Comparison of ENCODE assay signal across 30 mouse cellular contexts in the genomic region with DNA sequence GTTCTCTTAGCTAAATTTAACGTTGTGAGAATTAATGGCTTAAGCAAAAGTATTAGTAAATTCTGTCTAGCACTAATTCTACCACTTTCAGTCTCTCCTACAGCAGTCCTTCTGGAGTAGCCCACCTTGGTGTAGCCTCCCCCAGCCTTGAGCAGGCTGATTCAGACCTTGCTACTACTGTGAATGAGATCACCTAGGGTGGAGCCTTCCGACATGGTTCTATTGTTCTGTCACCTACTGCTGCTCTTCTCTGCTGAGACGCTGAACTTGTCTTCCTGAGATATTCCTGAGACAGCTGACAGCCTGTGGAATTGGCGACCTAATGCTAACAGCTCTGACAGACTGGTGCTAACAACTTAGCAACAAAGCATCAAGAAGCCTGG. TPM values are rescaled to one million over a fixed set of nuclear protein-coding genes. Genes with fewer than 3 reads are reported as not detected.
DNase-seq lines count a peak whose midpoint lies in the region; ATAC-seq and TF ChIP-seq lines count a peak whose summit lies in the region.
"Had no signal": no experiment of that assay in that cellular context is flagged by ENCODE, and none has a peak within 500 bp of the region (broad histone marks: within the 10 kb centered on the region; RNA-seq: fewer than 3 reads in every experiment).

No protein-coding gene starts in this region.

- H3K4me3 ChIP-seq in heart, embryonic 11.5 days (ENCODE audit: low read depth, low read length), result no peak overlapping the region
- H3K4me3 ChIP-seq in limb, embryonic 11.5 days (ENCODE audit: low read depth, low read length), result no peak overlapping the region
- H3K4me3 ChIP-seq in limb, embryonic 10.5 days, result no peak overlapping the region
- no peak overlapping the region for H3K4me3 ChIP-seq in small intestine, adult 2 months (ENCODE audit: low read depth, low read length)
- H3K4me3 ChIP-seq: forebrain, embryonic 12.5 days; liver, embryonic 12.5 days; midbrain, embryonic 15.5 days; myocyte had no signal

- H3K9me3 ChIP-seq in heart, embryonic 11.5 days (replicated peaks; ENCODE audit: control insufficient read depth, low read length), result no peaks in the 10 kb centered on the region
- H3K9me3 ChIP-seq in limb, embryonic 11.5 days (ENCODE audit: control insufficient read depth, low read length), result no peaks in the 10 kb centered on the region
- no peaks in the 10 kb centered on the region for H3K9me3 ChIP-seq in limb, embryonic 10.5 days (replicated peaks)
- H3K9me3 ChIP-seq: forebrain, embryonic 12.5 days; liver, embryonic 12.5 days; midbrain, embryonic 15.5 days had no signal

- no peak overlapping the region; the same call in 1 of the 2 replicates for H3K4me2 ChIP-seq in heart, embryonic 11.5 days
- H3K4me2 ChIP-seq in limb, embryonic 11.5 days (ENCODE audit: low read depth, severe bottlenecking), result no peak overlapping the region
- H3K4me2 ChIP-seq: forebrain, embryonic 12.5 days; hindbrain, embryonic 14.5 days; liver, embryonic 12.5 days; midbrain, embryonic 15.5 days had no signal

- TF ChIP-seq CTCF in small intestine, adult 2 months (IDR thresholded peaks at IDR 0.05; ENCODE audit: extremely low read depth, insufficient read length, insufficient replicate concordance, low read depth, low read length), result no peak

- no peak for TF ChIP-seq POLR2A in small intestine, adult 2 months (IDR thresholded peaks at IDR 0.05; ENCODE audit: low read depth, low read length)

- no peak overlapping the region for H3K9ac ChIP-seq in heart, embryonic 11.5 days (ENCODE audit: low read depth, low read length)
- no peak overlapping the region for H3K9ac ChIP-seq in limb, embryonic 11.5 days (ENCODE audit: low read length)
- H3K9ac ChIP-seq: forebrain, embryonic 12.5 days; hindbrain, embryonic 14.5 days; liver, embryonic 12.5 days; midbrain, embryonic 15.5 days had no signal

- no peaks in the 10 kb centered on the region for H3K27me3 ChIP-seq in heart, embryonic 11.5 days (ENCODE audit: control insufficient read depth, insufficient read depth, low read length)
- no peaks in the 10 kb centered on the region for H3K27me3 ChIP-seq in limb, embryonic 11.5 days (ENCODE audit: control insufficient read depth, insufficient read depth, low read length)
- H3K27me3 ChIP-seq in limb, embryonic 10.5 days (ENCODE audit: low read depth, poor library complexity, severe bottlenecking), result no peaks in the 10 kb centered on the region
- no peaks in the 10 kb centered on the region for H3K27me3 ChIP-seq in small intestine, adult 2 months (ENCODE audit: control insufficient read depth, insufficient read depth, low read length)
- H3K27me3 ChIP-seq: forebrain, embryonic 12.5 days; liver, embryonic 12.5 days; midbrain, embryonic 15.5 days had no signal

- no peak overlapping the region for H3K27ac ChIP-seq in heart, embryonic 11.5 days (ENCODE audit: low read depth, low read length)
- H3K27ac ChIP-seq in limb, embryonic 11.5 days (replicated peaks; ENCODE audit: low read depth, low read length), result no peak overlapping the region
- H3K27ac ChIP-seq in limb, embryonic 10.5 days, result no peak overlapping the region
- H3K27ac ChIP-seq in small intestine, adult 2 months (ENCODE audit: insufficient read depth, low read depth, low read length), result 0 out of 2 replicates have a peak overlapping the region, but pooled peaks have one; percentile 1
- H3K27ac ChIP-seq: forebrain, embryonic 12.5 days; hindbrain, embryonic 14.5 days; liver, embryonic 12.5 days; midbrain, embryonic 15.5 days had no signal

- H3K4me1 ChIP-seq in heart, embryonic 11.5 days (ENCODE audit: control insufficient read depth, insufficient read depth, low read length), result peaks cover 13% of the 10 kb centered on the region; the same call in 1 of the 2 replicates
- H3K4me1 ChIP-seq in limb, embryonic 11.5 days (ENCODE audit: control insufficient read depth, insufficient read depth, low read length), result no peaks in the 10 kb centered on the region
- peaks cover 43% of the 10 kb centered on the region for H3K4me1 ChIP-seq in limb, embryonic 10.5 days
- peaks cover 19% of the 10 kb centered on the region; the same call in 1 of the 2 replicates for H3K4me1 ChIP-seq in small intestine, adult 2 months (ENCODE audit: control insufficient read depth, insufficient read depth, insufficient read length, low read length)
- H3K4me1 ChIP-seq: forebrain, embryonic 12.5 days; liver, embryonic 12.5 days had no signal

- no peaks in the 10 kb centered on the region for H3K36me3 ChIP-seq in heart, embryonic 11.5 days (ENCODE audit: control insufficient read depth, insufficient read depth, low read length)
- no peaks in the 10 kb centered on the region for H3K36me3 ChIP-seq in limb, embryonic 11.5 days (ENCODE audit: control insufficient read depth, insufficient read depth, low read length)
- H3K36me3 ChIP-seq in limb, embryonic 10.5 days, result no peaks in the 10 kb centered on the region
- H3K36me3 ChIP-seq in small intestine, adult 2 months (ENCODE audit: control insufficient read depth, insufficient read depth, low read length), result no peaks in the 10 kb centered on the region
- H3K36me3 ChIP-seq: forebrain, embryonic 12.5 days; liver, embryonic 12.5 days; midbrain, embryonic 15.5 days had no signal

- DNase-seq in embryo, embryonic 9.5 days (ENCODE audit: extremely low spot score), result peak; percentile 10
- DNase-seq in embryo, embryonic 11 days, result no peak
- peak; percentile 6 for DNase-seq in heart, adult 8-10 months (ENCODE audit: low spot score)
- no peak for DNase-seq in limb, embryonic 11.5 days (ENCODE audit: low spot score)
- DNase-seq in limb, embryonic 10.5 days (ENCODE audit: low spot score), result no peak
- no peak for DNase-seq in MN1 (ENCODE audit: low spot score)
- DNase-seq: adrenal gland, postnatal 10 days; cerebellum, adult 9-11 months; kidney, adult 11 months; kidney, postnatal 14 days; left cerebral cortex, postnatal 4 days; lung, postnatal 10 days; spleen, adult 18-20 months; thymus, adult 2 months had no signal

- 26% methylated on average over 4 of the region's 4 CpGs for WGBS in heart, embryonic 11.5 days (ENCODE audit: insufficient replicate concordance)
- 41% methylated on average over 4 of the region's 4 CpGs for WGBS in limb, embryonic 11.5 days
- 35% methylated on average over 4 of the region's 4 CpGs for WGBS in limb, embryonic 10.5 days
- WGBS in small intestine, adult 2 months, result 36% methylated on average over 4 of the region's 4 CpGs

- no peak for ATAC-seq in heart, embryonic 11.5 days (replicated peaks; ENCODE audit: insufficient number of reproducible peaks, low FRiP score, low TSS enrichment)
- 0 out of 2 replicates have a peak, but pooled peaks have one; percentile 41 for ATAC-seq in limb, embryonic 11.5 days (ENCODE audit: insufficient number of reproducible peaks, low FRiP score, low TSS enrichment, low read depth)
- ATAC-seq: activated CD4-positive, CD25-positive, alpha-beta regulatory T cell, adult 4 months; CD4-positive, CD25-positive, alpha-beta regulatory T cell, adult 4 months; liver, embryonic 12.5 days had no signal

RNA-seq across cellular contexts. Expression of gene Adh6a, which starts 8.6 kb away (rescaled TPM):
- not detected for total RNA-seq in heart, adult 8-10 months (2022)
- not detected in 2 replicates for polyA plus RNA-seq in heart, embryonic 11.5 days (2014; fragmentation: Nextera tagmentation; extraction: Ambion mirVana)
- polyA plus RNA-seq in limb, embryonic 11.5 days (2014; fragmentation: Nextera tagmentation; extraction: Ambion mirVana), result not detected in 2 replicates
- not detected in 2 replicates for polyA plus RNA-seq in limb, embryonic 10.5 days (2016; fragmentation: Nextera tagmentation; extraction: Ambion mirVana)
- polyA plus RNA-seq in small intestine, adult 2 months (2012; rRNA removed), result 76.3 and 89.5 TPM in 2 replicates
- total RNA-seq: ES-E14; gastrocnemius, postnatal 4 days; left cerebral cortex, adult 18-20 months; left cerebral cortex, postnatal 4 days; megakaryocyte-erythroid progenitor cell, adult 5-6 weeks had no signal
- polyA plus RNA-seq: activated CD4-positive, CD25-positive, alpha-beta regulatory T cell, adult 4 months; CD4-positive, CD25-positive, alpha-beta regulatory T cell, adult 4 months; cortical plate, adult 2 months; forebrain, embryonic 12.5 days; heart, embryonic 16.5 days; hindbrain, embryonic 14.5 days; liver, embryonic 12.5 days; midbrain, embryonic 15.5 days; myocyte; neural tube, embryonic 14.5 days had no signal

RNA-seq across cellular contexts. Expression of gene Adh6b, which starts 37.1 kb away (rescaled TPM):
- 1 to 10 TPM; 1.2 to 2.7 (median 1.6) TPM for total RNA-seq in heart, adult 8-10 months (2022)
- polyA plus RNA-seq in heart, embryonic 11.5 days (2014; fragmentation: Nextera tagmentation; extraction: Ambion mirVana), result 1.9 and 2.4 TPM in 2 replicates
- 0.45 and 0.87 TPM in 2 replicates for polyA plus RNA-seq in limb, embryonic 11.5 days (2014; fragmentation: Nextera tagmentation; extraction: Ambion mirVana)
- polyA plus RNA-seq in limb, embryonic 10.5 days (2016; fragmentation: Nextera tagmentation; extraction: Ambion mirVana), result 0.81 and 1.2 TPM in 2 replicates
- polyA plus RNA-seq in small intestine, adult 2 months (2012; rRNA removed), result not detected in 2 replicates
- total RNA-seq: ES-E14; left cerebral cortex, adult 18-20 months; megakaryocyte-erythroid progenitor cell, adult 5-6 weeks had no signal
- polyA plus RNA-seq: activated CD4-positive, CD25-positive, alpha-beta regulatory T cell, adult 4 months; CD4-positive, CD25-positive, alpha-beta regulatory T cell, adult 4 months; cortical plate, adult 2 months; midbrain, embryonic 15.5 days; myocyte; neural tube, embryonic 14.5 days had no signal

RNA-seq across cellular contexts. Expression of gene Adh1, which starts 43.7 kb away (rescaled TPM):
- total RNA-seq in heart, adult 8-10 months (2022), result 10 to 100 TPM; 26.8 to 55.8 (median 33.1) TPM
- 0.93 and 1.5 TPM in 2 replicates for polyA plus RNA-seq in heart, embryonic 11.5 days (2014; fragmentation: Nextera tagmentation; extraction: Ambion mirVana)
- 1.3 and 1.6 TPM in 2 replicates for polyA plus RNA-seq in limb, embryonic 11.5 days (2014; fragmentation: Nextera tagmentation; extraction: Ambion mirVana)
- polyA plus RNA-seq in limb, embryonic 10.5 days (2016; fragmentation: Nextera tagmentation; extraction: Ambion mirVana), result 2.5 and 3.3 TPM in 2 replicates
- 137 and 221 TPM in 2 replicates for polyA plus RNA-seq in small intestine, adult 2 months (2012; rRNA removed)
- total RNA-seq: megakaryocyte-erythroid progenitor cell, adult 5-6 weeks had no signal
- polyA plus RNA-seq: myocyte had no signal

Comparison
In these comparisons a context has a peak if more than half of its experiments do, and no peak if none do; other contexts are left out.
1. DNase-seq: peak in embryo, embryonic 9.5 days (single experiment) and heart, adult 8-10 months (single experiment); none in embryo, embryonic 11 days (single experiment), limb, embryonic 11.5 days (single experiment), limb, embryonic 10.5 days (single experiment) and MN1 (single experiment).
2. RNA of gene Adh6a, which starts 8.6 kb away (polyA plus RNA-seq): 76.3 to 89.5 TPM in small intestine, adult 2 months; not detected in heart, embryonic 11.5 days, not detected in limb, embryonic 11.5 days and not detected in limb, embryonic 10.5 days; every median in the first group is over 10 times any median in the second.
3. RNA of gene Adh1, which starts 43.7 kb away (polyA plus RNA-seq): 137 to 221 TPM in small intestine, adult 2 months; 2.5 to 3.3 TPM in limb, embryonic 10.5 days, 1.3 to 1.6 TPM in limb, embryonic 11.5 days and 0.93 to 1.5 TPM in heart, embryonic 11.5 days; every median in the first group is over 10 times any median in the second.